Mouse (Mus musculus) stomach, postnatal 0 days (tissue): ENCODE results near the gene Galnt15.

Experiments
- CTCF ChIP-seq: IDR thresholded peaks from 2 replicates; pipeline ENCODE4 v1.5.1; 2016; ENCODE audit warnings: antibody characterized with exemption, low read depth, mild to moderate bottlenecking, moderate library complexity
- EP300 ChIP-seq: optimal IDR thresholded peaks from 2 replicates; pipeline ENCODE3; 2016; ENCODE audit warnings: antibody characterized with exemption

DNA sequence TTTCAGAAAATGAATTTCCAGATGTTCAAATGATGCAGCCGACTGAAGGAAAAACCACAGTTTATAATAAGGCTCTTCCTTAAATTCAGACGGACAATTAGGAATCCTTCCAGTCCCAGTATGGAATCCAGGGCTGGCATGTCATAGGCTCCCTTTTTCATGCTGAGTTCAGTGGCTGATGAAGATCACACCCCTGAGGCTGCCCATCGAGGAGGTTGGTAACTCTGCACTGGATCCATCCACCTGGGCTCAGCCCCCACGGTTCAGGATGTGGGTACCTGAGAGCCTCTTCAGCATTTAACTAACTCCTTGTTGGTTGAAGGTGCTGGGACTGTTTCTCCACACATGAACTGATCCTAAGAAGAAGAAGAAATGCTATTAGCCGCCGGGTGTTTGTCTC lies 54.1 kb downstream of the Galnt15 start:
- TF ChIP-seq CTCF (no peak), EP300 (no peak)
